Mouse (Mus musculus) CH12F3 (cell line): ENCODE measurements around the gene Eri2.

Experiments used
- in situ Hi-C: fragments of 300-500 bp; cut with MboI; formaldehyde crosslinking; loops from 2 replicates; pipeline ENCODE4 v1.14.3; 2020; ENCODE audit warnings: low sequenced_read_pairs

Eri2 gene

GRCm38 (mm10) chr7:119793586-119794250, at the start of gene Eri2, which contains the start of gene Rexo5:
Gene Eri2, minus strand, starts transcription at chr7:119794058.
Gene Rexo5, plus strand, starts transcription at chr7:119794006.
- in situ Hi-C loops = no loop called here

GRCm38 (mm10) chr7:119841820-119842449, 48.1 kb upstream of the Eri2 start:
- in situ Hi-C loops = loop anchor here (10.0 kb wide), 1 partner anchor 273 kb away; no protein-coding TSS in a partner anchor

- in situ Hi-C loops = no loop called here
Observed at GRCm38 (mm10) chr7:119835996-119836777, 42.3 kb upstream of the Eri2 start.

- in situ Hi-C loops = no loop called here
Observed at GRCm38 (mm10) chr7:119835371-119835770, 41.5 kb upstream of the Eri2 start.

GRCm38 (mm10) chr7:119808723-119809122, 14.9 kb upstream of the Eri2 start:
- in situ Hi-C loops = no loop called here

GRCm38 (mm10) chr7:119807396-119807795, 13.5 kb upstream of the Eri2 start:
- in situ Hi-C loops = no loop called here

- in situ Hi-C loops = no loop called here
Observed at GRCm38 (mm10) chr7:119800991-119801390, 7.1 kb upstream of the Eri2 start.

- in situ Hi-C loops = no loop called here
Observed at GRCm38 (mm10) chr7:119800488-119800887, 6.6 kb upstream of the Eri2 start.

GRCm38 (mm10) chr7:119795311-119795710, 1.5 kb upstream of the Eri2 start:
- in situ Hi-C loops = no loop called here

- in situ Hi-C loops = no loop called here
Observed at GRCm38 (mm10) chr7:119794251-119794638, 387 bp upstream of the Eri2 start.

GRCm38 (mm10) chr7:119789024-119789423, 4.8 kb downstream of the Eri2 start:
- in situ Hi-C loops = no loop called here

GRCm38 (mm10) chr7:119784908-119785307, 8.9 kb downstream of the Eri2 start:
- in situ Hi-C loops = no loop called here

- in situ Hi-C loops = no loop called here
Observed at GRCm38 (mm10) chr7:119783453-119783852, 10.4 kb downstream of the Eri2 start.

GRCm38 (mm10) chr7:119769895-119770294, 24.0 kb downstream of the Eri2 start:
- in situ Hi-C loops = no loop called here

- in situ Hi-C loops = no loop called here
Observed at GRCm38 (mm10) chr7:119766996-119767395, 26.9 kb downstream of the Eri2 start.

- in situ Hi-C loops = no loop called here
Observed at GRCm38 (mm10) chr7:119764377-119764776, 29.5 kb downstream of the Eri2 start.

GRCm38 (mm10) chr7:119762166-119762697, 31.6 kb downstream of the Eri2 start:
- in situ Hi-C loops = no loop called here

GRCm38 (mm10) chr7:119760527-119760951, 33.3 kb downstream of the Eri2 start, which contains the start of gene Acsm3:
Gene Acsm3, plus strand, starts transcription at chr7:119760923.
- in situ Hi-C loops = no loop called here

- in situ Hi-C loops = no loop called here
Observed at GRCm38 (mm10) chr7:119753696-119754095, 40.2 kb downstream of the Eri2 start.

- in situ Hi-C loops = no loop called here
Observed at GRCm38 (mm10) chr7:119749942-119750341, 43.9 kb downstream of the Eri2 start.

- in situ Hi-C loops = no loop called here
Observed at GRCm38 (mm10) chr7:119748761-119749160, 45.1 kb downstream of the Eri2 start.
